ENCODE assay signal across 1 mouse cellular context in the genomic region with DNA sequence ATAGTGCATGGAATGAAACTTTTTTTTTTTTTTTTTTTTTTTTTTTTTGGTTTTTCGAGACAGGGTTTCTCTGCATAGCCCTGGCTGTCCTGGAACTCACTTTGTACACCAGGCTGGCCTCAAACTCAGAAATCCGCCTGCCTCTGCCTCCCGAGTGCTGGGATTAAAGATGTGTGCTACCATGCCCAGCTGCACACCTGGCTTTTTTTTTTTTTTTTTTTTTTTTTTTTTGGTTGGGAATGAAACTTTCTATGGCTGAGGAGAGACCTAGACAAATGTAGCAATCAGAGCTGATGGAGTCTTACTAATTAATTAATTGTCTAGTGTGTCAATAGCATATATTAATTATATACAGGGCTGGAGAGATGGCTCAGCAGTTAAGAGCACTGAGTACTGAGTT. TPM values are rescaled to one million over a fixed set of nuclear protein-coding genes. Genes with fewer than 3 reads are reported as not detected.
"Had no signal": no experiment of that assay in that cellular context is flagged by ENCODE, and none has a peak within 500 bp of the region (broad histone marks: within the 10 kb centered on the region; RNA-seq: fewer than 3 reads in every experiment).

No protein-coding gene starts in this region.

RNA-seq across cellular contexts. Expression of a gene that starts 4.9 kb away (rescaled TPM):
- total RNA-seq: neutrophil, adult 5-6 weeks had no signal
